Mouse (Mus musculus) kidney, adult 2 months (tissue): ENCODE results near the gene Npw.

Source experiments
- CTCF ChIP-seq: fragments of 200-500 bp; conservative IDR thresholded peaks from 2 replicates; pipeline ENCODE4 v1.5.1; 2011; ENCODE audit warnings: low read depth, mild to moderate bottlenecking, control low read depth, low read length, moderate library complexity, mixed read lengths; ENCODE audit not compliant: insufficient read depth, insufficient read length
- POLR2A ChIP-seq: fragments of 200-500 bp; IDR thresholded peaks from one replicate; pipeline ENCODE4 v1.6.1; 2011; ENCODE audit warnings: low read depth, low read length, control low read depth

- TF ChIP-seq POLR2A (no peak), CTCF (no peak)
Measured at GRCm38 (mm10) chr17:24671346-24671745, 13.1 kb upstream of the Npw start.
